Mouse (Mus musculus): ENCODE data around the gene Slc16a2. TPM values are rescaled to one million over a fixed set of nuclear protein-coding genes. Genes with fewer than 3 reads are reported as not detected.

The Slc16a2 gene
- polyA plus RNA-seq, 1 experiment from 2014 or later = 8.4 TPM

DNA sequence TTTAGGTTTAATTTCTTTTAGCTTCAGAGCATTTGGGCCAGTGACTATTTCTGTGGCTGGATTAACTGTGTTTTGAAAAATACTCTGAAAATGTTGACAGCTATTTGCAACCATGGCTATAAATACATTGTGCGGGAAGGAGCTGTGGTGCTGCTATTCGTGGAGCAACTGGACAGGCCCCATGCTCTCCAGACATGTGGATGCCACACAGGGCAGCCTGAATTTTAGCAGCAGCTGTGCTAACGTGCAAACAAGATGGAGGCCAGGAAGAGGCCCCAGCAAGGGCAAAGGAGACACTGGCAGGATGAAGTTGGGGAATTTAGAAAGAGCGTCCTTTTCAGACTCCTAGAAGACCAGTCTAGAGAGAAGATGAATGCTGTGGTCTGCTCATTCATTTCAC lies 15.4 kb downstream of the Slc16a2 start:
- Histone ChIP-seq H3K4me3 (replicated peaks) (no peak overlapping the region), H3K9me3 (replicated peaks) (no peaks in the 10 kb centered on the region), H3K9ac (no peak overlapping the region), H3K36me3 (replicated peaks) (no peaks in the 10 kb centered on the region), H3K27ac (replicated peaks) (no peak overlapping the region), H3K4me2 (no peak overlapping the region), H3K27me3 (peaks cover 44% of the 10 kb centered on the region), H3K4me1 (replicated peaks) (no peaks in the 10 kb centered on the region)
- no peak for ATAC-seq (ENCODE audit: insufficient read depth)
- 54% methylated on average over 4 of the region's 4 CpGs for WGBS (ENCODE audit: insufficient replicate concordance)

DNA sequence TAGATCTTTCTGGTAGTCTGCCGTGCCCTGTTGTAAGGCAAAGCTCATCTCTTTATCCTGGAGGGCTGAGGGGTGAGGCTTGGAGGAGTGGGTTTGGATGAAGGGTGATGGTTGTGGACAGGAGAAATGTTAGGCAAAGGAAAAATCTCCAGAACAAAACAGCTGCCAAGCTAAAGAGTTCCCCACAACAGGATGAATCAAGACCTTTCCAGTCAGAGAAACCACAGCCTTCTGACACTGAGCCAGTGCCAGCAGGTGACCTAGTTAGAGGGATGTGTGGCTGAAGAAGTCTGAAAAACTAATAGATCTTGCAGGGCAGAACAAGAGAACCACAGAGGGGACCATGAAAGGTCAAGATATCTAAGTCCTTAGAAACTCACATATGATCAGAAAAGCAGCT lies 24.8 kb downstream of the Slc16a2 start:
- Histone ChIP-seq H3K9me3 (replicated peaks) (no peaks in the 10 kb centered on the region), H3K36me3 (replicated peaks) (no peaks in the 10 kb centered on the region), H3K4me2 (no peak overlapping the region), H3K27ac (replicated peaks) (no peak overlapping the region), H3K27me3 (peaks cover 51% of the 10 kb centered on the region), H3K4me1 (replicated peaks) (no peaks in the 10 kb centered on the region), H3K9ac (no peak overlapping the region), H3K4me3 (replicated peaks) (no peak overlapping the region)
- WGBS (ENCODE audit: insufficient replicate concordance) = 67% methylated on average over 1 of the region's 1 CpGs
- ATAC-seq (ENCODE audit: insufficient read depth) = no peak

DNA sequence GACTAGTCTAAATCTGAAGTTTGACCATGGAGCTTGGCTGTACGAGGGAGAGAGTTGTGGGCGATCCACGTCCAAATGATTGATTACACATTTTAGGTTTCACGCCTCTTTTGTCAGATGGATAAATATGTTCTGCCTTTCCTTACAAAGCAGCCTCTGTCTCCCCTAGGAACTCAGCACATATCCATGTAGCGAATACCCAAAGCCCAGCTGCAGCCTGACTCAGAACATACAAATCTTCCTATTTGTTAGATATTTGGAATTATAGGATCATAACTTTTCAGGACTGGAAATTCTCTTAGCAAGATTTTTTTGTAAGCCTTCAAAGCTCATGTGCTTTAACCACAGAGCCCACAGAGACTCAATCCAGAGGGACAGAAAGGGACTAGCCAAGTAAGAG lies 26.3 kb downstream of the Slc16a2 start:
- ATAC-seq (ENCODE audit: insufficient read depth) = no peak
- Histone ChIP-seq H3K4me3 (replicated peaks) (no peak overlapping the region), H3K4me2 (no peak overlapping the region), H3K27ac (replicated peaks) (no peak overlapping the region), H3K9ac (no peak overlapping the region), H3K9me3 (replicated peaks) (no peaks in the 10 kb centered on the region), H3K4me1 (replicated peaks) (no peaks in the 10 kb centered on the region), H3K27me3 (peaks cover 60% of the 10 kb centered on the region), H3K36me3 (replicated peaks) (no peaks in the 10 kb centered on the region)
- 64% methylated on average over 5 of the region's 5 CpGs for WGBS (ENCODE audit: insufficient replicate concordance)

DNA sequence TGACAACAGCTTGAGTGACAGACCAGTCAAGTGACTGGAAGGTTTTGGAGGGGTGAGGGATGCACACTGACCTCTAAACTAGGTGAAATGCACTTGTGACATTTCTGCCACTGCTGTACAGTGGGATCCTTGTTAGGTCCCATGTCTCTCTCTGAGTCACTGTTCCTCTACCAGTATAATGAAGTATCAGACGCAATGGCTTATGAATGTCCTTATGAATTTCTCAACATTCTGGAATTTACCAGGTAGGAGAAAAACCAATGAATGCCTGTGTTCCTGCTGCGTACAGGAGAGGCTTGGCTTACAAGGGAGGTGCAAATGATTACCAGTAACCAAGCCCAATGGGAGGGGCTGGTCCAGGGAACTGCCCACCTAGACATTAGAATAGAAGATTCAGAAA lies 30.5 kb downstream of the Slc16a2 start:
- Histone ChIP-seq H3K9me3 (replicated peaks) (no peaks in the 10 kb centered on the region), H3K4me3 (replicated peaks) (no peak overlapping the region), H3K4me1 (replicated peaks) (no peaks in the 10 kb centered on the region), H3K9ac (no peak overlapping the region), H3K27me3 (peaks cover 41% of the 10 kb centered on the region), H3K27ac (replicated peaks) (no peak overlapping the region), H3K36me3 (replicated peaks) (no peaks in the 10 kb centered on the region), H3K4me2 (no peak overlapping the region)
- no peak for ATAC-seq (ENCODE audit: insufficient read depth)
- WGBS (ENCODE audit: insufficient replicate concordance) = 60% methylated on average over 2 of the region's 2 CpGs

DNA sequence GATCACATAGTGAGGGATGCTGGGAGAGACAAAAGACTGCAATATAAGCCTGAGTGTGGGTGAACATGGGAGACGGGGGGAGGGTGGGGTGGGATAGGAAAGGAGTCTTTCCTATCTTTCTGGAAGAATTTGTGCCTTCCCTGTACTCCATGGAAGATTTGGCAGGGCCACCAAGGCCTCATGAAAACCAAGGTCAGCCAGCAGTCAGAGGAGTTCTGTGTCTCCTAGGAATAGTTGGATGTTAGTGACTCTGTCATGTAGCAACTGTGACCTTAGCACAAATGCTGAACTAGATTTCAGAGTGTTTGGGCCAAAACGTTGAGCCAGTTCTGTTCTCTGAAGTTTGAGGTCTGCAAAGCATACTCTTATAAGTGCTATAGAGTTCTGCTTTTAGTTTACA lies 36.1 kb downstream of the Slc16a2 start:
- H3K27me3 ChIP-seq = peaks cover 24% of the 10 kb centered on the region
- 41% methylated on average over 2 of the region's 2 CpGs for WGBS (ENCODE audit: insufficient replicate concordance)
- H3K9me3 ChIP-seq (replicated peaks) = no peaks in the 10 kb centered on the region
- no peak for ATAC-seq (ENCODE audit: insufficient read depth)
- no peak overlapping the region for H3K9ac ChIP-seq
- H3K4me3 ChIP-seq (replicated peaks) = no peak overlapping the region
- no peaks in the 10 kb centered on the region for H3K36me3 ChIP-seq (replicated peaks)
- H3K4me1 ChIP-seq (replicated peaks) = no peaks in the 10 kb centered on the region
- H3K27ac ChIP-seq (replicated peaks) = no peak overlapping the region
- no peak overlapping the region for H3K4me2 ChIP-seq

DNA sequence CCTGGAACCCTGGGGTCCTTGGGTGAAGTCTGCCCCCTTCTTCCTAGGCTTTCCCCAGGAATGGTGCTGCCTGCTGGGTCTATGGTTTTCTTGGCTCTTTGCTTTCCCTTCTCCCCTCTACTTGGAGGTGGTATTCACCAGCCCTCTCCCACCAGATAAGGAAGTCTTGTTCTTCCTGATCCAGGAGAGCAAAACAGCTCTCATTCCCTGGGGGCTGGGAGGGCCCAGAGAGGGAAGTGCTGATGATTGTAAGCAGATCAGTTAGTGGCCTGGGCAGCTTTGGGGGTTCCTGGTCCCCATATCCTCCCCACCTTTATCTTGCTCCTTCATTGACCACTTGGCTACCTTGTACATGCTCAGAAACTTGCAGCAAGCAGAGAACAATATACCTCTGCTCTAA lies 45.4 kb downstream of the Slc16a2 start:
- Histone ChIP-seq H3K9ac (no peak overlapping the region), H3K4me1 (replicated peaks) (no peaks in the 10 kb centered on the region), H3K9me3 (replicated peaks) (no peaks in the 10 kb centered on the region), H3K36me3 (replicated peaks) (no peaks in the 10 kb centered on the region), H3K4me3 (replicated peaks) (no peak overlapping the region), H3K4me2 (no peak overlapping the region), H3K27me3 (peaks cover 52% of the 10 kb centered on the region), H3K27ac (replicated peaks) (no peak overlapping the region)
- ATAC-seq (ENCODE audit: insufficient read depth) = no peak

DNA sequence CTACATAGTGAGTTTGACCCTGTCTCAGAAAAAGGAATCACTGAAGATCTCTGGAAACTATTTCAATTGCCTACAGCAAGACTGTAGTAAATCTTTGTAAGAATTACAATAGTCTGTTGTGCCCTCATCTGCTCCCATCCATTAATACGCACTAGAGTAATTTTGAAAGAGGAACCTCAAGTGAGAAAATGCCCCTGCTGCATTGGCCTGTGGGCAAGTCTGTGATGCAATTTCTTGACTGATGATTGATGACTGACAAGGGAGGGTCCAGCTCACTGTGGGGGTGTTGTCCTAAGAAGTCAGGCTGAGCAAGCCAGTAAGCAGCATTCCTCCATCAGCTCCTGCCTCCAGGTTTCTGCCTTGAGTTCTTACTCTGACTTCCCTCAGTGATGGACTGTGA lies 75.6 kb downstream of the Slc16a2 start:
- Histone ChIP-seq H3K4me1 (replicated peaks) (no peaks in the 10 kb centered on the region), H3K4me2 (no peak overlapping the region), H3K27ac (replicated peaks) (no peak overlapping the region), H3K4me3 (replicated peaks) (no peak overlapping the region), H3K9me3 (replicated peaks) (no peaks in the 10 kb centered on the region), H3K27me3 (peaks cover 43% of the 10 kb centered on the region), H3K9ac (no peak overlapping the region), H3K36me3 (replicated peaks) (no peaks in the 10 kb centered on the region)
- WGBS (ENCODE audit: insufficient replicate concordance) = 38% methylated on average over 1 of the region's 1 CpGs
- ATAC-seq (ENCODE audit: insufficient read depth) = no peak

DNA sequence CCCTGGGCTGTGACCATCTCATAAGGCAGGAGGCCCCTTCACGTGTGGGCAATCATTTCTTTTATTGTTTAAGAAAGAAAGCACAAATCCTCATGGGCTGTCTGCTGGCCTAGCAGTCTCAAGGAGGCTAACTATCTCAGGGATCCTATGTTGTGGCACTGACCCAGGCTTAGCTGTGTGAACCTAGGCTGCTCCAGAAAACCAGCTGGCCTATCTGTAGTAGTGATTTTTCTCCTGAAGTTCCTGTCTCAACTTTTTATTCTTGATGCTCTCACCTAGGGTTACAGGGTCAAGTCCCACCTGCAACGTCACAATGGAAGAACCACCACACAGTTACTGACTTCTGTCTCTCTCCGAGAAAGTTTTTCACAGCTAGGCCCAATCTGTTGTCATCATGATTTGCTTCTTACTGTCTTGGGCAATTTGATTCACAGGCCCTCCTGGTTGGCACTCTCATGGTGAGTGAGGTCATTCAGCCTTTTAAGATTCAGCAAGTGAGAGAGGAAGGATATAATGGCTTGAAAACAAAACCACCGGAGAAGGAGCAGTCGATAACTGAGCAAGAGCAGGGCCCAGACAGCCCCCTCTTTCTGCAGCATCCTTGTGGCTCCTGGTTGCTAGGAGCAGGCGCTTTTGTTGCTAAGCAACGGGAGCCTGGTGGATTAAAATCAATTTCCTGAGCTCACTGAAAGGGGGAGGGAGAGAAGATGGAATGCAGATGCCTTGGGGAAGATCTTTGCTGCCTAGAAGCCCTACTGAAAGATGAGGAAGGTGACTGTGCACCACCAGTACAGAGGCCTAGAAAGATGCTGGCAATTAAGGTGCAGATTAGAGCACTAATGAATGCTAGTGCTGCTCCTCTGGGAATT lies 77.4 kb downstream of the Slc16a2 start:
- H3K9ac ChIP-seq = no peak overlapping the region
- H3K36me3 ChIP-seq (replicated peaks) = no peaks in the 10 kb centered on the region
- H3K4me3 ChIP-seq (replicated peaks) = no peak overlapping the region
- H3K4me2 ChIP-seq = no peak overlapping the region
- H3K4me1 ChIP-seq (replicated peaks) = no peaks in the 10 kb centered on the region
- H3K27ac ChIP-seq (replicated peaks) = no peak overlapping the region
- H3K9me3 ChIP-seq (replicated peaks) = no peaks in the 10 kb centered on the region
- no peak for ATAC-seq (ENCODE audit: insufficient read depth)
- 44% methylated on average over 7 of the region's 7 CpGs for WGBS (ENCODE audit: insufficient replicate concordance)
- H3K27me3 ChIP-seq = peaks cover 49% of the 10 kb centered on the region

DNA sequence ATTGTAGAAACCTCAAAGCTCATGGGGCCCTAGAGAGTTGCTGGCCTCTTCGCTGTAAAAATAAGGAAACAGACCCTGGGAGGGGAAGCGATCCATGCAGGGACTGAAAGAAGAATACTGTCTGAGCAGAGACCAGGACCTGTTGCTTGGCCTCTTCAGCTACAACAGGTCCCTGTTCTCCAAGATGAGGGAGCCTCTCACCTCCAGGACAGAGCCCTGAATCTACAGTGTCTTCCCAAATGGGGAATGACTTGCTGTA lies 79.8 kb downstream of the Slc16a2 start:
- no peaks in the 10 kb centered on the region for H3K36me3 ChIP-seq (replicated peaks)
- no peaks in the 10 kb centered on the region for H3K9me3 ChIP-seq (replicated peaks)
- no peak for ATAC-seq (ENCODE audit: insufficient read depth)
- H3K4me1 ChIP-seq (replicated peaks) = no peaks in the 10 kb centered on the region
- no peak overlapping the region for H3K4me3 ChIP-seq (replicated peaks)
- H3K9ac ChIP-seq = no peak overlapping the region
- no peak overlapping the region for H3K27ac ChIP-seq (replicated peaks)
- no peak overlapping the region for H3K4me2 ChIP-seq
- H3K27me3 ChIP-seq = peaks cover 58% of the 10 kb centered on the region
- WGBS (ENCODE audit: insufficient replicate concordance) = 42% methylated on average over 2 of the region's 2 CpGs

DNA sequence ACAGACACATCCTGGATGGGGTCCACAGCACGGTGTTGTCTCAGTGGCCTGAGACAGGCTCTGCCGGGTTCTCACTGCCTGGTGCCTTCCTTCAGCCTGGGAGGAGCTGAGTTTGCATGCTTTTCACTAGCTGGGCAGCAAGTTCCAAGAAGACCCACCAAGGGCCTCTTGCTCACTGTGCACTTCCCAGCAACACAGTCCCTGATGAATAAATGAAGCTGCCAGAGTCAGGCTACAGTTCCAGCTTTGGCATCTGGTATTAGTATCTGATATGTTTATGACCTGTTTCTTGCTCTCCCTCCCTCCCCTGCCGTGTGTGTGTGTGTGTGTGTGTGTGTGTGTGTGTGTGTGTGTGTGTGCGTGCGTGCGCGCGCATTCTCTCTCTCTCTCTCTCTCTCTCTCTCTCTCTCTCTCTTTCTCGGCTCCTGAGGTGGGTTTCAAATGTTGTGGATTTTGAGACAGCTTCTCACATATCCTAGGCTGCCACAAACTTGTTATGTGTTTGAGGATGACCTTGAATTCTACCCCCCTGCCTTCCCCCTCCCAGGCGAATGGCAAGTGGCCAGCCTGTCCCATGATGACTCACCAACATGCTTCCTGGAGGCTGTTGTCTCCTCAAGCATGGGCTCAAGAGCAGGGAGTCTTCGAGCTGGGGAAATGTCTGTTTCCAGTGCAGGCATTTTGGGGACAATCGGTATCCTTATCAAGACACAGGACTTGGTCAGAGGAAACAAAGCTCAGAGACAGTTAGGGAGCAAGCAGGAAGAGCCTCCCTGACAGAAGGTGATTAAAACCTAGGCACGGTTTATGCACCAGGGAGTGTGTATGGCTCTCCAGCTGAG lies 80.3 kb downstream of the Slc16a2 start:
- 24% methylated on average over 7 of the region's 13 CpGs for WGBS (ENCODE audit: insufficient replicate concordance)
- peaks cover 58% of the 10 kb centered on the region for H3K27me3 ChIP-seq
- H3K36me3 ChIP-seq (replicated peaks) = no peaks in the 10 kb centered on the region
- no peaks in the 10 kb centered on the region for H3K4me1 ChIP-seq (replicated peaks)
- no peak overlapping the region for H3K4me3 ChIP-seq (replicated peaks)
- no peak overlapping the region for H3K27ac ChIP-seq (replicated peaks)
- no peaks in the 10 kb centered on the region for H3K9me3 ChIP-seq (replicated peaks)
- peak; percentile 31; the same call in 1 of the 2 replicates for ATAC-seq (ENCODE audit: insufficient read depth)
- H3K4me2 ChIP-seq = no peak overlapping the region
- no peak overlapping the region for H3K9ac ChIP-seq

DNA sequence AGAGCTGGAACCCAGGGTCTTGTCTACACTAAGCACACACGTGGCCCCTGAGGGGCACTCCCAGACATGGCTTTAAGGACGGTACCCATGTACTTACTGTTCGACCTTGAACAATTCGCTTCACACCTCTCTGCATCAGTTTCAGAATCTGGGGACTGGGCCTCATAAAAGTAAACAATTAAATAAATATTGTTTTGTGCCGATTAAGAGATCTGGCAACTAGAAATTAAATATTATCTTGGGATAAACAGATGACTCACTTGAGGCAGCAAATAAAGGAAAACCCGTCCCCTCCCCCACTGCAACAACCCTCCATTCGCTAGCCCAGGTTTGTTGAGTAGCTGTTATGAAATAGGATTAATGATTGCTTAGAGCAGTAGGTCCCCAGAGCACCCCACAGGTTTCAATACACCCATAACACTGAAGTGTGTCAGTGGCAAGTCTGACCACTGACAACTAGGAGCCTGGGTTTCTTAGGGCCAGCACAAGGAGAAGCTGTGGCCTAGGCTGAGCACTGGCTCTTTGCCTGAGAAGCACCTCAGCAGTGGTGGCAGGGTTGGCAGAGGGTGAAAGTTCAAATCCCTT lies 87.7 kb downstream of the Slc16a2 start:
- Histone ChIP-seq H3K9ac (no peak overlapping the region), H3K27ac (replicated peaks) (no peak overlapping the region), H3K4me2 (no peak overlapping the region), H3K9me3 (replicated peaks) (no peaks in the 10 kb centered on the region), H3K4me1 (replicated peaks) (no peaks in the 10 kb centered on the region), H3K27me3 (peaks cover 65% of the 10 kb centered on the region), H3K36me3 (replicated peaks) (no peaks in the 10 kb centered on the region), H3K4me3 (replicated peaks) (no peak overlapping the region)
- 49% methylated on average over 7 of the region's 7 CpGs for WGBS (ENCODE audit: insufficient replicate concordance)
- ATAC-seq (ENCODE audit: insufficient read depth) = peak; percentile 63
